Mouse (Mus musculus) hindbrain, embryonic 14.5 days (tissue): Measurements from ENCODE around the gene Krt15. TPM values are rescaled to one million over a fixed set of nuclear protein-coding genes. Genes with fewer than 3 reads are reported as not detected.

ENCODE experiments used
- ATAC-seq: fragments of 200-750 bp; cut with Nextera tagmentation; 2 replicates; pipeline ENCODE4 v1.8.0; 2017; ENCODE audit warnings: moderate number of reproducible peaks, mild to moderate bottlenecking, moderate TSS enrichment, moderate library complexity; ENCODE audit not compliant: low FRiP score
- DNase-seq: peaks from one replicate; pipeline ENCODE4 v3.0.0-alpha.2; 2015; ENCODE audit warnings: low spot score
- H3K27ac ChIP-seq: fragments of 300-500 bp; sonication (generic); 2 replicates; pipeline ENCODE4 v1.5.1; 2014; ENCODE audit warnings: mild to moderate bottlenecking, moderate library complexity
- H3K27me3 ChIP-seq: fragments of 300-500 bp; sonication (generic); 2 replicates; pipeline ENCODE4 v1.6.1; 2014; ENCODE audit warnings: mild to moderate bottlenecking, low read length, mixed read lengths; ENCODE audit not compliant: control insufficient read depth, insufficient read depth
- H3K36me3 ChIP-seq: fragments of 300-500 bp; sonication (generic); replicated peaks from 2 replicates; pipeline ENCODE4 v1.6.1; 2014; ENCODE audit not compliant: control insufficient read depth, insufficient read depth
- H3K4me1 ChIP-seq: fragments of 300-500 bp; sonication (generic); replicated peaks from 2 replicates; pipeline ENCODE4 v1.6.1; 2014; ENCODE audit warnings: antibody characterized with exemption, low read length, mixed read lengths; ENCODE audit not compliant: control insufficient read depth, insufficient read depth
- H3K4me2 ChIP-seq: fragments of 300-500 bp; sonication (generic); replicated peaks from 2 replicates; pipeline ENCODE4 v1.6.1; 2014; ENCODE audit warnings: mild to moderate bottlenecking, moderate library complexity
- H3K4me3 ChIP-seq: fragments of 300-500 bp; sonication (generic); replicated peaks from 2 replicates; pipeline ENCODE4 v1.5.1; 2014; ENCODE audit warnings: mild to moderate bottlenecking, low read length
- H3K9ac ChIP-seq: fragments of 300-500 bp; sonication (generic); 2 replicates; pipeline ENCODE4 v1.6.1; 2014
- H3K9me3 ChIP-seq: fragments of 300-500 bp; sonication (generic); 2 replicates; pipeline ENCODE4 v1.6.1; 2016; ENCODE audit warnings: low read length; ENCODE audit not compliant: control insufficient read depth
- WGBS: fragments of 180-500 bp; shearing (Covaris S2); extraction: QIAGEN DNeasy Blood & Tissue Kit; methylation state at CpG from one replicate; pipeline ENCODE4 v1.1.7; 2014; 5-methylcytosine and 5-hydroxymethylcytosine counted together
- polyA plus RNA-seq: library from polyadenylated mRNA; unstranded; fragments of >200 nt; fragmentation: Nextera tagmentation; extraction: Ambion mirVana; gene quantifications from 2 replicates; pipeline ENCODE4 v1.2.1, GENCODE M21; 2014

Krt15 gene
- polyA plus RNA-seq, 1 experiment from 2014 or later, result 0.15 TPM

GRCm38 (mm10) chr11:100138809-100139208 is 3.1 kb upstream of the Krt15 start:
- H3K4me1 ChIP-seq, result peaks cover 8% of the 10 kb centered on the region; the same call in 1 of the 2 replicates
- H3K27ac ChIP-seq, result no peak overlapping the region
- no peak overlapping the region for H3K4me3 ChIP-seq
- no peaks in the 10 kb centered on the region for H3K9me3 ChIP-seq
- ATAC-seq (no peak), DNase-seq (no peak)
- H3K4me2 ChIP-seq, result no peak overlapping the region
- H3K36me3 ChIP-seq, result no peaks in the 10 kb centered on the region
- no peak overlapping the region for H3K9ac ChIP-seq
- 52% methylated on average over 7 of the region's 7 CpGs for WGBS
- peaks cover 2% of the 10 kb centered on the region; the same call in 1 of the 2 replicates for H3K27me3 ChIP-seq

DNA sequence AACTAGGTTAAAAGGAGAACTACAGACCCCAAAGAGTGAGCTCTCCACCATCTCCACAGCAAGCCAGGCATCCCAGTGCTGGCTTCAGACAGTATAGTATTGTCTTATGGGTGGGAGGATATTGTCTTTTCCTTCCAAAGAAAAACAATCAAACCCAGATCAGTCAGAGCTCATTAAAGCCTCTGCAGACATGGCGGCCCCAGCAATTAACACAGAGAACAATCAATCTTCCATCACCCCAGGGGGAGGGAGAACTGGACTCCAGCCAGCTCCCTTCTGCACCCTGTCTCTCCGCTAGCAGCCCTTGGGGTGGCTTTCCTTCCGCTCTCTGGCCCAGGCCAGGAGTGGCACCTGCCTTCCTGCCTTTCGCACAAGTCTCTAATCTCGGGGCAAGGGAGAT is 2.0 kb upstream of the Krt15 start:
- ATAC-seq, result no peak
- 25% methylated on average over 5 of the region's 5 CpGs for WGBS
- Histone ChIP-seq H3K9me3 (no peaks in the 10 kb centered on the region), H3K9ac (no peak overlapping the region), H3K27me3 (no peaks in the 10 kb centered on the region), H3K4me2 (no peak overlapping the region), H3K4me1 (peaks cover 8% of the 10 kb centered on the region; the same call in 1 of the 2 replicates), H3K36me3 (no peaks in the 10 kb centered on the region), H3K4me3 (no peak overlapping the region), H3K27ac (no peak overlapping the region)
- DNase-seq, result no peak

DNA sequence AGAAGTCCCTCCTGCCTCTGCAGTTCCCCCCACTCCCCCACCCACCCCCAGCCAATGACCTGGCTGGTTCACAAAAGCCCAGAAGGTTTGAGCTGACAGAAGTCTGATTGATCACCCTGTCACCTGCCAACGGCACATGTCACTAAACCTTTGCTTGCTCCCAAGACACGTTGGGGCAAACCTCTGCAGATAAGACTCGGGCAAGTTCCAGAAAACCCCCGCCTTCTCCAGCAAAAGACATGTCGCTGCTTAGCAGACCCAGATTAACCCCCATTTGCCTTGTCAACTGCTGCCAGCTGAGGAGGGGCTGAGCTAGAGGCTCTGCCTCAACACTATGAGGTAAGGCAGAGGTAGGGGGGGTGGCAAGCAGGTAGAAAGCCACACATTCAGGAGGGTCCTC is 831 bp upstream of the Krt15 start:
- no peaks in the 10 kb centered on the region for H3K27me3 ChIP-seq

GRCm38 (mm10) chr11:100124901-100125300 is 10.8 kb downstream of the Krt15 start:
- 75% methylated on average over 7 of the region's 7 CpGs for WGBS
- Histone ChIP-seq H3K27me3 (no peaks in the 10 kb centered on the region), H3K4me2 (no peak overlapping the region), H3K9ac (no peak overlapping the region), H3K27ac (no peak overlapping the region), H3K4me1 (no peaks in the 10 kb centered on the region), H3K36me3 (no peaks in the 10 kb centered on the region), H3K9me3 (no peaks in the 10 kb centered on the region), H3K4me3 (no peak overlapping the region)
- no peak for ATAC-seq
- DNase-seq, result no peak

More for the DNA sequence above, 831 bp upstream of the Krt15 start:
- Histone ChIP-seq H3K9me3 (no peaks in the 10 kb centered on the region), H3K36me3 (no peaks in the 10 kb centered on the region), H3K4me2 (no peak overlapping the region), H3K4me3 (no peak overlapping the region), H3K4me1 (peaks cover 8% of the 10 kb centered on the region; the same call in 1 of the 2 replicates), H3K9ac (no peak overlapping the region), H3K27ac (no peak overlapping the region)
- WGBS, result 39% methylated on average over 5 of the region's 5 CpGs
- no peak for ATAC-seq
- DNase-seq, result no peak

DNA sequence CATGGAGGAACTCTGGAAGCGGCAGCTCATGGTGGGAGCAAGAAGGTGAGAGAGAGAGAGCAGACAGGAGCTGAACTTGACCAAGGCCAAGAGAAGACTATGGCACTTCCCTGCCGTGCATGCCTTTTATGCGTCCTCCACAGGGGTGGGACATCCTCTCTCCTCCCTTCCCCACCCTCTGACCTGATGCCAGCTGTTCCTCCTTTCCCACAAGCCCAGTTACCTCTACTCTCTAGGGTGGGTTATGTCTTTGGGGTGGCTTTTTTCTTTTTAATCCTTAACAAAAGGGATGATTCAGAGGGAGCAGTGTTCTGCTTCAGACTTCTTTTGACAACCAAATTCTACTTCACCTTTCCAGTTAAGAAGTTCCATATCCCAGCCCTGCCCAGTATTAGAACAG is 14.3 kb downstream of the Krt15 start, which contains the start of gene Krt13:
TSS of gene Krt13 (minus strand) at position 101 of the 400 bp plus-strand sequence.
- Histone ChIP-seq H3K9ac (no peak within 1 kb of the TSS), H3K9me3 (no peaks in the 10 kb centered on the region), H3K27me3 (no peaks in the 10 kb centered on the region), H3K4me1 (no peaks in the 10 kb centered on the region), H3K4me3 (no peak within 1 kb of the TSS), H3K27ac (no peak within 1 kb of the TSS), H3K4me2 (no peak within 1 kb of the TSS), H3K36me3 (no peaks in the 10 kb centered on the region)
- no peak for DNase-seq
- ATAC-seq, result no peak
- WGBS, result 75% methylated on average over 3 of the region's 3 CpGs

- ATAC-seq, result no peak
- H3K4me2 ChIP-seq, result no peak overlapping the region
- no peak overlapping the region for H3K27ac ChIP-seq
- H3K4me1 ChIP-seq, result no peaks in the 10 kb centered on the region
- DNase-seq, result no peak
- WGBS, result 92% methylated on average over 5 of the region's 5 CpGs
- no peak overlapping the region for H3K9ac ChIP-seq
- no peak overlapping the region for H3K4me3 ChIP-seq
- H3K36me3 ChIP-seq, result no peaks in the 10 kb centered on the region
- no peaks in the 10 kb centered on the region for H3K9me3 ChIP-seq
- no peaks in the 10 kb centered on the region for H3K27me3 ChIP-seq
Measured at GRCm38 (mm10) chr11:100120331-100120730, 15.4 kb downstream of the Krt15 start.

DNA sequence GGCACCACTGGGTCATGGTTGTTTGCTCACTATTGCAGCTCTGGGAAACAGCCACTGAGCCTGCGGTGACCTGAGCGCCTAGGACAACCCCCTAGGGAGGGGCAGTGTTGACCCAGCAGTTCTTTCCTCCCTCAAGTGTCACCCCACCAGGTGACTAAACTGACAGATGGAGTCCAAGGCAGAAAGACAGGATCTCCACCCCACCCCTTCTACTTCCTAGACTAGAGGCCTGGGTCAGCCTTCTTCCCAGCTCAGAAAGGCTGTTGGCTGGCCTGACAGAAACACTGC is 22.0 kb downstream of the Krt15 start:
- no peak overlapping the region for H3K4me2 ChIP-seq
- no peak for ATAC-seq
- H3K4me3 ChIP-seq, result no peak overlapping the region
- no peaks in the 10 kb centered on the region for H3K36me3 ChIP-seq
- H3K4me1 ChIP-seq, result no peaks in the 10 kb centered on the region
- no peak for DNase-seq
- no peak overlapping the region for H3K9ac ChIP-seq
- H3K27me3 ChIP-seq, result no peaks in the 10 kb centered on the region
- no peaks in the 10 kb centered on the region for H3K9me3 ChIP-seq
- H3K27ac ChIP-seq, result no peak overlapping the region
- 72% methylated on average over 2 of the region's 2 CpGs for WGBS

- H3K4me1 ChIP-seq, result no peaks in the 10 kb centered on the region
- DNase-seq (no peak), ATAC-seq (no peak)
- H3K4me3 ChIP-seq, result no peak overlapping the region
- no peaks in the 10 kb centered on the region for H3K9me3 ChIP-seq
- H3K4me2 ChIP-seq, result no peak overlapping the region
- H3K27ac ChIP-seq, result no peak overlapping the region
- 83% methylated on average over 11 of the region's 11 CpGs for WGBS
- H3K36me3 ChIP-seq, result no peaks in the 10 kb centered on the region
- no peak overlapping the region for H3K9ac ChIP-seq
- no peaks in the 10 kb centered on the region for H3K27me3 ChIP-seq
Measured at GRCm38 (mm10) chr11:100112935-100113741, 22.6 kb downstream of the Krt15 start.

GRCm38 (mm10) chr11:100105576-100106122 is 30.1 kb downstream of the Krt15 start, which contains the start of gene Krt36:
Krt36 (minus strand) TSS chr11:100105626.
- Histone ChIP-seq H3K4me2 (no peak within 1 kb of the TSS), H3K4me3 (no peak within 1 kb of the TSS), H3K36me3 (no peaks in the 10 kb centered on the region), H3K27ac (no peak within 1 kb of the TSS), H3K27me3 (no peaks in the 10 kb centered on the region), H3K9me3 (no peaks in the 10 kb centered on the region), H3K4me1 (no peaks in the 10 kb centered on the region), H3K9ac (no peak within 1 kb of the TSS)
- DNase-seq (no peak), ATAC-seq (no peak)
- 91% methylated on average over 6 of the region's 6 CpGs for WGBS
